Mouse (Mus musculus) kidney, adult 11 months (tissue): ENCODE measurements around the gene Ifitm3.
A peak's percentile ranks its signal among the peaks of the same experiment; 100 is the strongest.
"Not testable (repeated sequence)": the region's sequence is repeated elsewhere in the genome, so short reads cannot be mapped to it uniquely, and the experiment has no call there.

Experiments
- DNase-seq: peaks from one replicate; pipeline ENCODE4 v3.0.0; 2022

Gene Ifitm3

GRCm38 (mm10) chr7:141032458-141033167, 22.0 kb upstream of the Ifitm3 start:
- no peak for DNase-seq

- no peak for DNase-seq
Measured at GRCm38 (mm10) chr7:141030390-141030789, 19.8 kb upstream of the Ifitm3 start.

- no peak for DNase-seq
Measured at GRCm38 (mm10) chr7:141028831-141029230, 18.3 kb upstream of the Ifitm3 start, which contains the start of gene Gm17387. TSS of gene Gm17387 (plus strand) at chr7:141029131.

- no peak for DNase-seq
Measured at GRCm38 (mm10) chr7:141026740-141027098, 16.1 kb upstream of the Ifitm3 start.

GRCm38 (mm10) chr7:141026097-141026739, 15.6 kb upstream of the Ifitm3 start:
- no peak for DNase-seq

GRCm38 (mm10) chr7:141024865-141025838, 14.6 kb upstream of the Ifitm3 start:
- DNase-seq, result no peak

GRCm38 (mm10) chr7:141021489-141022449, 11.2 kb upstream of the Ifitm3 start:
- DNase-seq, result no peak

- no peak for DNase-seq
Measured at GRCm38 (mm10) chr7:141019028-141019427, 8.5 kb upstream of the Ifitm3 start.

- not testable (repeated sequence) for DNase-seq
Measured at GRCm38 (mm10) chr7:141017824-141018223, 7.3 kb upstream of the Ifitm3 start, which contains the start of gene Ifitm6. TSS of gene Ifitm6 (minus strand) at chr7:141017924.

GRCm38 (mm10) chr7:141016707-141017697, 6.4 kb upstream of the Ifitm3 start:
- DNase-seq, result no peak

GRCm38 (mm10) chr7:141011238-141011770, 734 bp upstream of the Ifitm3 start:
- DNase-seq, result no peak

- no peak for DNase-seq
Measured at GRCm38 (mm10) chr7:141009665-141010064, 905 bp downstream of the Ifitm3 start.

GRCm38 (mm10) chr7:141008938-141009660, 1.5 kb downstream of the Ifitm3 start:
- DNase-seq, result peak; percentile 73

- DNase-seq, result no peak
Measured at GRCm38 (mm10) chr7:141008312-141008761, 2.2 kb downstream of the Ifitm3 start.

GRCm38 (mm10) chr7:141006914-141007313, 3.7 kb downstream of the Ifitm3 start:
- no peak for DNase-seq

GRCm38 (mm10) chr7:141006446-141006845, 4.1 kb downstream of the Ifitm3 start:
- DNase-seq, result no peak

- no peak for DNase-seq
Measured at GRCm38 (mm10) chr7:141003248-141004010, 7.1 kb downstream of the Ifitm3 start.

GRCm38 (mm10) chr7:141000881-141001708, 9.5 kb downstream of the Ifitm3 start:
- no peak for DNase-seq
